Mouse (Mus musculus) thymus, adult 2 months (tissue): ENCODE results near the gene Gm45713.

ENCODE experiments used
- CTCF ChIP-seq: fragments of 200-500 bp; IDR thresholded peaks from 2 replicates; pipeline ENCODE4 v1.5.1; 2012; ENCODE audit warnings: mild to moderate bottlenecking, control low read depth, low read length, moderate library complexity, borderline replicate concordance; ENCODE audit not compliant: control insufficient read depth, poor library complexity, insufficient read depth; ENCODE audit errors: extremely low read depth
- POLR2A ChIP-seq: fragments of 200-500 bp; IDR thresholded peaks from 2 replicates; pipeline ENCODE4 v1.6.1; 2012; ENCODE audit warnings: mild to moderate bottlenecking, low read length, control low read depth, moderate library complexity; ENCODE audit not compliant: control insufficient read depth, poor library complexity, insufficient read depth; ENCODE audit errors: extremely low read depth

DNA sequence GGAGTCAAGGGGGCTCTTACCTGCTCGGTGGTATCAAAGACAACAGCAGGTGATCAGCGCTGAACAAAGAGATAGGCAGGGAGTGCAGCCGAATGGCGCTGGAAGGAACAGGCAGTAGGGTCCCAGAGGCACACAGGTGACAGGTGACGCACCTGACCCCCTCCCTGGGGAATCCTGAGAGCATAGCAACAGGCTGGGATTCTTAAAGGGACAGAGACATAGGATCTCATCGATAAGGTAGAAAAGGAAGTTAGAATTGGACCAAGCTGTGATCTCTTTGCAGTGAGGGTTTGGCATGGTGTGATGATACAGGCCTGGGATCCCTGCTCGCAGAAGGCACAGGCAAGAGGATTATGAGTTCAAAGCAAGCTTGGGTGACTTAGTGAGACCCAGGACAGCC is 43.4 kb upstream of the Gm45713 start, which contains the start of gene Gfy:
- TF ChIP-seq CTCF, result no peak
- TF ChIP-seq POLR2A, result no peak
